Mouse (Mus musculus): ENCODE data around the gene Fndc4. TPM values are rescaled to one million over a fixed set of nuclear protein-coding genes. Genes with fewer than 3 reads are reported as not detected.

Gene Fndc4
- polyA plus RNA-seq, 1 experiment from 2014 or later, result 16.4 TPM

Other genes with a start within 250 kb of the Fndc4 start
- 116 and 118 TPM in 2 replicates for gene Atraid, start 247.8 kb downstream of the Fndc4 start, polyA plus RNA-seq (2015; fragmentation: Nextera tagmentation; extraction: Ambion mirVana)
- 5.8 and 9.3 TPM in 2 replicates for gene Slc5a6, start 247.2 kb downstream of the Fndc4 start, polyA plus RNA-seq (2015; fragmentation: Nextera tagmentation; extraction: Ambion mirVana)
- 11.0 and 19.0 TPM in 2 replicates for gene Cad, start 241.3 kb downstream of the Fndc4 start, polyA plus RNA-seq (2015; fragmentation: Nextera tagmentation; extraction: Ambion mirVana)
- not detected in 2 replicates for gene Dnajc5g, start 189.8 kb downstream of the Fndc4 start, polyA plus RNA-seq (2015; fragmentation: Nextera tagmentation; extraction: Ambion mirVana)
- 0.25 and 0.36 TPM in 2 replicates for gene Slc30a3, start 187.8 kb downstream of the Fndc4 start, polyA plus RNA-seq (2015; fragmentation: Nextera tagmentation; extraction: Ambion mirVana)
- gene Trim54, start 179.4 kb downstream of the Fndc4 start, polyA plus RNA-seq (2015; fragmentation: Nextera tagmentation; extraction: Ambion mirVana), result 8.0 and 9.9 TPM in 2 replicates
- not detected in 2 replicates for gene Ucn, start 157.3 kb downstream of the Fndc4 start, polyA plus RNA-seq (2015; fragmentation: Nextera tagmentation; extraction: Ambion mirVana)
- gene Mpv17, start 141.8 kb downstream of the Fndc4 start, polyA plus RNA-seq (2015; fragmentation: Nextera tagmentation; extraction: Ambion mirVana), result 77.0 and 83.6 TPM in 2 replicates
- 0.63 and 2.1 TPM in 2 replicates for gene Gm29609, start 116.2 kb downstream of the Fndc4 start, polyA plus RNA-seq (2015; fragmentation: Nextera tagmentation; extraction: Ambion mirVana)
- gene Gtf3c2, start 115.9 kb downstream of the Fndc4 start, polyA plus RNA-seq (2015; fragmentation: Nextera tagmentation; extraction: Ambion mirVana), result 37.2 and 44.8 TPM in 2 replicates
- 107 and 117 TPM in 2 replicates for gene Snx17, start 102.9 kb downstream of the Fndc4 start, polyA plus RNA-seq (2015; fragmentation: Nextera tagmentation; extraction: Ambion mirVana)
- gene Eif2b4, start 102.7 kb downstream of the Fndc4 start, polyA plus RNA-seq (2015; fragmentation: Nextera tagmentation; extraction: Ambion mirVana), result 51.8 and 64.7 TPM in 2 replicates
- gene Zfp513, start 93.8 kb downstream of the Fndc4 start, polyA plus RNA-seq (2015; fragmentation: Nextera tagmentation; extraction: Ambion mirVana), result 5.4 and 8.0 TPM in 2 replicates
- gene Ppm1g, start 75.4 kb downstream of the Fndc4 start, polyA plus RNA-seq (2015; fragmentation: Nextera tagmentation; extraction: Ambion mirVana), result 81.4 and 103 TPM in 2 replicates
- 109 and 131 TPM in 2 replicates for gene Nrbp1, start 55.2 kb downstream of the Fndc4 start, polyA plus RNA-seq (2015; fragmentation: Nextera tagmentation; extraction: Ambion mirVana)
- 0.25 and 0.28 TPM in 2 replicates for gene Gm9970, start 54.8 kb downstream of the Fndc4 start, polyA plus RNA-seq (2015; fragmentation: Nextera tagmentation; extraction: Ambion mirVana)
- 3.0 and 7.0 TPM in 2 replicates for gene Krtcap3, start 44.4 kb downstream of the Fndc4 start, polyA plus RNA-seq (2015; fragmentation: Nextera tagmentation; extraction: Ambion mirVana)
- gene Ift172, start 5.0 kb downstream of the Fndc4 start, polyA plus RNA-seq (2015; fragmentation: Nextera tagmentation; extraction: Ambion mirVana), result 22.3 and 22.7 TPM in 2 replicates
- 0.09 and 0.30 TPM in 2 replicates for gene Gckr, start 1.4 kb upstream of the Fndc4 start, polyA plus RNA-seq (2015; fragmentation: Nextera tagmentation; extraction: Ambion mirVana)
- gene Zfp512, start 156.4 kb upstream of the Fndc4 start, polyA plus RNA-seq (2015; fragmentation: Nextera tagmentation; extraction: Ambion mirVana), result 33.1 and 41.8 TPM in 2 replicates
- not detected in 2 replicates for gene 4930548H24Rik, start 189.7 kb upstream of the Fndc4 start, polyA plus RNA-seq (2015; fragmentation: Nextera tagmentation; extraction: Ambion mirVana)
- 36.1 and 41.8 TPM in 2 replicates for gene Gpn1, start 198.7 kb upstream of the Fndc4 start, polyA plus RNA-seq (2015; fragmentation: Nextera tagmentation; extraction: Ambion mirVana)
- gene Slc4a1ap, start 230.9 kb upstream of the Fndc4 start, polyA plus RNA-seq (2015; fragmentation: Nextera tagmentation; extraction: Ambion mirVana), result 20.0 and 23.0 TPM in 2 replicates
- gene Supt7l, start 231.7 kb upstream of the Fndc4 start, polyA plus RNA-seq (2015; fragmentation: Nextera tagmentation; extraction: Ambion mirVana), result 15.6 and 19.2 TPM in 2 replicates

Data from heart, embryonic 15.5 days (tissue).